Comparison of ENCODE assay signal across 7 mouse cellular contexts in the genomic region with DNA sequence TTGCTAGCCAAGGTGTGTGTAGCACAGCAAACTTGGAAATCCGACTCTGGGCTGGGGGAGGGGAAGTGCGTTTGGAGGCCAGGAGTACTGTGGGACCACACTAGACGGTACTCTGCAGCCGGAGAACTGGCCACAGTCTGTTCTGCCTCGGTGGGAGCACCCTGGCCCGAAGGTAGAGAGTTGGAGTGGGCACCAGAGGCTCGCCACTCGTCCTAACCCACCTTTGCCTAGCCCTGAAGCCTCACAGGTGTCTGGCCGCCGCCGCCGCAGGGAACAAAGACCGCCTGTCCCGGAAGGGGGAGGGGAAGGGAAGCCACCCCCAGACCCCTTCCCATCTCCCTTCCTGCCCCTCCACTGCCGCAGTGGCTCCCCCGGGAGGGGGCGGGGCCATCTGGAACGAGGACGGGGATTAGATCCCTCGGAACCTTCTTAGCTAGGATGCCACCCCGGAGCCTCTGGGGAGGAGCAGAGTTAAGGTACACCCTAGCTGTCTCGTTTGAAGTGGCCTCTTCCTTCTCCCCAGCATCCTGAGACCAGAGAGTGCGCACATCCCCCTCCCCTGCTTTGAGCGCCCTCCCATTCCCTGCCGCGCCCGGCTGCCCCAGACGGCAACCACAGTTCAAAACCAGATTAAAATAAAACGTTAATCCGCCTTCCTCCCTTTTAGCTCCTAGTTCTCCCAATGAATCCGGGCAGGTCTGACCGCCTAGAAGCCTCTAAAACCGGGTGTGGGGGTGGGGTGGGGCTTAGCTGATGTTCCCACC.
DNase-seq lines count a peak whose midpoint lies in the region; ATAC-seq and TF ChIP-seq lines count a peak whose summit lies in the region.

No protein-coding gene starts in this region.

- peak; percentile 64 for DNase-seq in embryonic facial prominence, embryonic 11.5 days (ENCODE audit: low spot score)
- no peak for DNase-seq in left cerebral cortex, postnatal 4 days
- DNase-seq in right cerebral cortex, adult 18-20 months = no peak

- no peaks in the 10 kb centered on the region for H3K9me3 ChIP-seq in megakaryocyte, embryonic 14.5 days
- H3K9me3 ChIP-seq in embryonic facial prominence, embryonic 11.5 days (replicated peaks; ENCODE audit: control insufficient read depth, low read length) = no peaks in the 10 kb centered on the region
- no peaks in the 10 kb centered on the region for H3K9me3 ChIP-seq in intestine, postnatal 0 days (ENCODE audit: control insufficient read depth)
- no peaks in the 10 kb centered on the region for H3K9me3 ChIP-seq in neural tube, embryonic 13.5 days

- no peak for ATAC-seq in megakaryocyte, adult 5-6 weeks (ENCODE audit: poor library complexity, severe bottlenecking)
- peak; percentile 17; the same call in 1 of the 2 replicates for ATAC-seq in embryonic facial prominence, embryonic 11.5 days (replicated peaks; ENCODE audit: insufficient number of reproducible peaks, low FRiP score, low TSS enrichment, low read depth)
- ATAC-seq in intestine, postnatal 0 days = peak; percentile 0; the same call in 1 of the 2 replicates
- ATAC-seq in neural tube, embryonic 13.5 days (ENCODE audit: low read depth) = no peak

- H3K4me1 ChIP-seq in megakaryocyte, embryonic 14.5 days = peaks cover 76% of the 10 kb centered on the region
- peaks cover 17% of the 10 kb centered on the region for H3K4me1 ChIP-seq in embryonic facial prominence, embryonic 11.5 days (ENCODE audit: control insufficient read depth, insufficient read depth, low read length)
- H3K4me1 ChIP-seq in intestine, postnatal 0 days (replicated peaks; ENCODE audit: control insufficient read depth, insufficient read depth, low read length) = no peaks in the 10 kb centered on the region
- peaks cover 50% of the 10 kb centered on the region for H3K4me1 ChIP-seq in neural tube, embryonic 13.5 days (replicated peaks)

- H3K27me3 ChIP-seq in megakaryocyte, embryonic 14.5 days (replicated peaks) = peaks cover 99% of the 10 kb centered on the region
- peaks cover 78% of the 10 kb centered on the region for H3K27me3 ChIP-seq in embryonic facial prominence, embryonic 11.5 days (ENCODE audit: control insufficient read depth, insufficient read depth, low read length)
- H3K27me3 ChIP-seq in intestine, postnatal 0 days (replicated peaks; ENCODE audit: control insufficient read depth, insufficient read depth, low read length) = peaks cover 88% of the 10 kb centered on the region
- peaks cover 98% of the 10 kb centered on the region for H3K27me3 ChIP-seq in neural tube, embryonic 13.5 days

- H3K27ac ChIP-seq in embryonic facial prominence, embryonic 11.5 days (replicated peaks; ENCODE audit: low read depth, low read length) = peak overlapping the region; percentile 82
- H3K27ac ChIP-seq in intestine, postnatal 0 days (ENCODE audit: low read depth, low read length) = 0 out of 2 replicates have a peak overlapping the region, but pooled peaks have one; percentile 74
- peak overlapping the region; percentile 56 for H3K27ac ChIP-seq in neural tube, embryonic 13.5 days (replicated peaks)

- TF ChIP-seq CTCF in intestine, postnatal 0 days (IDR thresholded peaks at IDR 0.05; ENCODE audit: low read depth) = no peak

- WGBS in embryonic facial prominence, embryonic 11.5 days = under 1% methylated on average over 31 of the region's 33 CpGs
- WGBS in intestine, postnatal 0 days = under 1% methylated on average over 33 of the region's 33 CpGs
- under 1% methylated on average over 32 of the region's 33 CpGs for WGBS in neural tube, embryonic 13.5 days

- intact Hi-C loops in left cerebral cortex, postnatal 4 days (cut with DNase I) = no loop called here

- H3K4me2 ChIP-seq in embryonic facial prominence, embryonic 11.5 days (ENCODE audit: low read depth, low read length) = peak overlapping the region; percentile 49
- H3K4me2 ChIP-seq in intestine, postnatal 0 days (replicated peaks; ENCODE audit: low read depth) = peak overlapping the region; percentile 85
- peak overlapping the region; percentile 41 for H3K4me2 ChIP-seq in neural tube, embryonic 13.5 days

- peak overlapping the region; percentile 35 for H3K9ac ChIP-seq in embryonic facial prominence, embryonic 11.5 days (replicated peaks; ENCODE audit: low read length)
- peak overlapping the region; percentile 48 for H3K9ac ChIP-seq in intestine, postnatal 0 days (ENCODE audit: low read depth, low read length)
- H3K9ac ChIP-seq in neural tube, embryonic 13.5 days = peak overlapping the region; percentile 59; the same call in 1 of the 2 replicates

- no peaks in the 10 kb centered on the region for H3K36me3 ChIP-seq in megakaryocyte, embryonic 14.5 days (replicated peaks; ENCODE audit: low read length)
- H3K36me3 ChIP-seq in embryonic facial prominence, embryonic 11.5 days (replicated peaks; ENCODE audit: control insufficient read depth, insufficient read depth, low read depth, low read length) = no peaks in the 10 kb centered on the region
- no peaks in the 10 kb centered on the region for H3K36me3 ChIP-seq in intestine, postnatal 0 days (ENCODE audit: control insufficient read depth, insufficient read depth)
- H3K36me3 ChIP-seq in neural tube, embryonic 13.5 days = no peaks in the 10 kb centered on the region

- H3K4me3 ChIP-seq in megakaryocyte, embryonic 14.5 days (replicated peaks) = peak overlapping the region; percentile 88
- H3K4me3 ChIP-seq in embryonic facial prominence, embryonic 11.5 days (ENCODE audit: low read depth, low read length) = peak overlapping the region; percentile 43
- H3K4me3 ChIP-seq in intestine, postnatal 0 days (ENCODE audit: low read depth, low read length) = peak overlapping the region; percentile 57
- peak overlapping the region; percentile 35 for H3K4me3 ChIP-seq in neural tube, embryonic 13.5 days

Comparison
In these comparisons a context has a peak if more than half of its experiments do, and no peak if none do; other contexts are left out.
1. H3K4me3 ChIP-seq: peak in every context shown above with its lines; median percentile 88 in megakaryocyte, embryonic 14.5 days; 57 in intestine, postnatal 0 days; 43 in embryonic facial prominence, embryonic 11.5 days; 35 in neural tube, embryonic 13.5 days.
2. ATAC-seq: peak in embryonic facial prominence, embryonic 11.5 days (single experiment) and intestine, postnatal 0 days (single experiment); none in megakaryocyte, adult 5-6 weeks (single experiment) and neural tube, embryonic 13.5 days (single experiment).
3. Peak in every context shown above with its lines, with median percentiles within 50 percentile points of each other: H3K27ac ChIP-seq, H3K4me2 ChIP-seq and H3K9ac ChIP-seq.